Mouse (Mus musculus): ENCODE data around the gene Gm28043.

DNA sequence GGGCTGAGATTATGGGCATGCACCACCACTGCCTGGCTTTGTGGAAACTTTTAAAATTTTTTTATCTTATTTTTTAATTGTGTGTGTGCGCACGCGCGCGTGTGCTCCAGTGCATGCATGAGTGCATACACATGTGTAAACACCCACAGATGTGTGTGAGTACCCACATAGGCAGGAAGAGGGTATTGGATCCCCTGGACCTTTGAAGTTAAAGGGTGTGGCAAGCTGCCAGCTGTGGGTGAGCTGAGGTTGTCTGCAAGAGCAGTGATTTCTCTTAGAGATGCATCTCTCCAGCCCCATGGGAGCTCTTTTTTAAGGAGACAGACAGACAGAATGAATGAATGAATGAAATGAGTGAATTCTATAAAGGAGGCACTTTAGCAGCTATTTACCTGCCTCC, 49.2 kb upstream of the Gm28043 start:
- TF ChIP-seq POLR2A (IDR thresholded peaks at IDR 0.05; ENCODE audit: borderline replicate concordance, extremely low read depth, low read depth, low read length) (no peak), CTCF (IDR thresholded peaks at IDR 0.05; ENCODE audit: insufficient read depth, low read length) (no peak)

Measured in lung, adult 2 months (tissue).